Mouse (Mus musculus) heart, postnatal 0 days (tissue): ENCODE measurements at regions not wholly inside any gene's neighbourhood (a gene's known extent, or its start where the extent isn't known, plus 50 kb on each side); places are given as distances from the start of the nearest gene placed in this dataset.

ENCODE experiments used
- CTCF ChIP-seq: IDR thresholded peaks from 2 replicates; pipeline ENCODE4 v1.5.1; 2016; ENCODE audit warnings: antibody characterized with exemption, control low read depth, low read depth
- EP300 ChIP-seq: IDR thresholded peaks from 2 replicates; pipeline ENCODE4 v1.6.1; 2016; ENCODE audit warnings: antibody characterized with exemption, low read depth

GRCm38 (mm10) chr8:127856351-127857135 is 501.9 kb upstream of the Nrp1 start:
- TF ChIP-seq CTCF (no peak), EP300 (no peak)
